Comparison of ENCODE assay signal across 14 mouse cellular contexts in the genomic region with DNA sequence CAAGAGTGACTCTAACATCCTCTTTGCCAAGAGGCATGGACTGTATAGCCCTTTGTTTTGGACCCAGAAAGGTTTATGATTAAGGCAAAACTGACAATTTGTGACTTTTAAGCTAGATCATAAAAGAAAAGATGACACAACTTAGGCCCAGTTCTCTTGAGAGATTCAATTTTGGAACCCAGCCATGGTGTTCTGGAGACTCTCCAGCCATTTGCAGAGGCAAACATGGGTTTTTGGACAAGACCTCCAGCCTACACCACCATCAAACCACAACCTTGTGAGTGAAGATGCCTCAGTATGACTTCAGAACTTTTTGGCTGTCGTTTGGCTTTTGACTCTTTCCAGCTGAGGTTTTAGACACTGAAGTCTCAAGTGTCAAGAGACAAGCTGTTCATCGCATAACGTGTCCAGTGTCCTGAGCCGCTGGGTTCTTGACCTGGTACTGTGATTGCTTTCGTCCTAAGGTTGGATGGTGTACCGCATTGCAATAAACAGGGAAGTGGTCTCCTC.
A peak's percentile ranks its signal among the peaks of the same experiment; 100 is the strongest.
DNase-seq lines count a peak whose midpoint lies in the region; TF ChIP-seq lines count a peak whose summit lies in the region.
"Had no signal": no experiment of that assay in that cellular context is flagged by ENCODE, and none has a peak within 500 bp of the region (broad histone marks: within the 10 kb centered on the region; RNA-seq: fewer than 3 reads in every experiment).

No protein-coding gene starts in this region.

- DNase-seq in adrenal gland, postnatal 10 days: peak; percentile 20
- DNase-seq in adrenal gland, adult (ENCODE audit: inconsistent age in 2 of 2, low spot score in 1 of 2): no peak
- peak; percentile 28 for DNase-seq in heart, adult 8-10 months (ENCODE audit: low spot score)
- DNase-seq in heart, postnatal 25 days (ENCODE audit: low spot score): no peak
- DNase-seq in lung, postnatal 10 days: peak; percentile 72
- DNase-seq in lung, adult 2 months: no peak
- DNase-seq in heart, postnatal 14 days: peak; percentile 30 to 32
- DNase-seq in left cerebral cortex, postnatal 14 days (ENCODE audit: low spot score in 2 of 2): no peak
- DNase-seq: cerebellum, adult 2 months; kidney, adult 9 months; liver, embryonic 13.5 days; right cerebral cortex, postnatal 4 days had no signal

- no peaks in the 10 kb centered on the region; the same call in 1 of the 2 replicates for H3K4me1 ChIP-seq in lung, adult 2 months (ENCODE audit: control insufficient read depth, insufficient read depth, low read length)

- no peak overlapping the region for H3K4me3 ChIP-seq in lung, adult 2 months (replicated peaks; ENCODE audit: extremely low read depth, low read depth, low read length)
- H3K4me3 ChIP-seq: forebrain, embryonic 13.5 days; limb, embryonic 13.5 days; liver, embryonic 13.5 days had no signal

- intact Hi-C loops in heart, postnatal 25 days (cut with DNase I): no loop called here
- intact Hi-C loops in heart, postnatal 14 days (cut with DNase I): no loop called here
- intact Hi-C loops in left cerebral cortex, postnatal 14 days (cut with DNase I): no loop called here

- TF ChIP-seq CTCF in lung, adult 2 months (IDR thresholded peaks at IDR 0.05; ENCODE audit: insufficient read depth, low read length): no peak

- TF ChIP-seq POLR2A in lung, adult 2 months (IDR thresholded peaks at IDR 0.05; ENCODE audit: borderline replicate concordance, extremely low read depth, low read depth, low read length): no peak

- 77% methylated on average over 6 of the region's 6 CpGs for WGBS in lung, adult 2 months

Comparison
In these comparisons a context has a peak if more than half of its experiments do, and no peak if none do; other contexts are left out.
1. DNase-seq: peak in adrenal gland, postnatal 10 days (single experiment), heart, adult 8-10 months (single experiment), lung, postnatal 10 days (single experiment) and heart, postnatal 14 days (2 of 2); none in adrenal gland, adult (0 of 2), heart, postnatal 25 days (single experiment), lung, adult 2 months (single experiment) and left cerebral cortex, postnatal 14 days (0 of 2).